Mouse (Mus musculus) kidney, postnatal 0 days (tissue): Measurements from ENCODE around the gene Vopp1. TPM values are rescaled to one million over a fixed set of nuclear protein-coding genes. Genes with fewer than 3 reads are reported as not detected.
A peak's percentile ranks its signal among the peaks of the same experiment; 100 is the strongest.

Experiments used
- ATAC-seq: fragments of 200-750 bp; cut with Nextera tagmentation; replicated peaks from 2 replicates; pipeline ENCODE4 v1.8.0; 2017; ENCODE audit warnings: low read depth, moderate number of reproducible peaks, moderate TSS enrichment, moderate library complexity; ENCODE audit not compliant: low FRiP score
- DNase-seq: peaks from one replicate; pipeline ENCODE4 v3.0.0-alpha.2; 2016; ENCODE audit warnings: low spot score
- H3K27ac ChIP-seq: fragments of 300-500 bp; sonication (generic); 2 replicates; pipeline ENCODE4 v1.5.1; 2014; ENCODE audit warnings: mild to moderate bottlenecking
- H3K27me3 ChIP-seq: fragments of 300-500 bp; sonication (generic); 2 replicates; pipeline ENCODE4 v1.6.1; 2014; ENCODE audit warnings: low read length, mixed read lengths; ENCODE audit not compliant: insufficient read depth
- H3K36me3 ChIP-seq: fragments of 300-500 bp; sonication (generic); 2 replicates; pipeline ENCODE4 v1.6.1; 2014; ENCODE audit warnings: low read length, mixed read lengths; ENCODE audit not compliant: insufficient read depth
- H3K4me1 ChIP-seq: fragments of 300-500 bp; sonication (generic); replicated peaks from 2 replicates; pipeline ENCODE4 v1.6.1; 2014; ENCODE audit warnings: antibody characterized with exemption, low read length, mixed read lengths; ENCODE audit not compliant: insufficient read depth
- H3K4me2 ChIP-seq: fragments of 300-500 bp; sonication (generic); 2 replicates; pipeline ENCODE4 v1.6.1; 2014; ENCODE audit warnings: mild to moderate bottlenecking, low read length, moderate library complexity, mixed read lengths
- H3K4me3 ChIP-seq: fragments of 300-500 bp; sonication (generic); replicated peaks from 2 replicates; pipeline ENCODE4 v1.5.1; 2014; ENCODE audit warnings: low read depth, low read length
- H3K9ac ChIP-seq: fragments of 300-500 bp; sonication (generic); 2 replicates; pipeline ENCODE4 v1.6.1; 2014; ENCODE audit warnings: low read depth, low read length
- H3K9me3 ChIP-seq: fragments of 300-500 bp; sonication (generic); replicated peaks from 2 replicates; pipeline ENCODE4 v1.6.1; 2016; ENCODE audit warnings: low read length, inconsistent platforms, mixed read lengths
- CTCF ChIP-seq: IDR thresholded peaks from 2 replicates; pipeline ENCODE4 v1.5.1; 2016; ENCODE audit warnings: antibody characterized with exemption, low read depth, mild to moderate bottlenecking, moderate library complexity
- WGBS: fragments of 180-500 bp; shearing (Covaris S2); extraction: QIAGEN DNeasy Blood & Tissue Kit; methylation state at CpG from one replicate; pipeline ENCODE4 v1.1.7; 2014; 5-methylcytosine and 5-hydroxymethylcytosine counted together
- polyA plus RNA-seq: library from polyadenylated mRNA; unstranded; fragments of >200 nt; fragmentation: Nextera tagmentation; extraction: Ambion mirVana; gene quantifications from 2 replicates; pipeline ENCODE4 v1.2.1, GENCODE M21; 2015

The Vopp1 gene
- polyA plus RNA-seq, 1 experiment from 2014 or later, result 27.0 TPM

GRCm38 (mm10) chr6:57825259-57825715 lies 328 bp upstream of the Vopp1 start:
- WGBS, result 4% methylated on average over 5 of the region's 5 CpGs

GRCm38 (mm10) chr6:57823461-57823860 lies 1.5 kb downstream of the Vopp1 start:
- Histone ChIP-seq H3K36me3 (no peaks in the 10 kb centered on the region), H3K27ac (no peak overlapping the region), H3K4me3 (peak overlapping the region; percentile 11; the same call in 1 of the 2 replicates), H3K4me1 (peaks cover 11% of the 10 kb centered on the region; the same call in 1 of the 2 replicates), H3K27me3 (no peaks in the 10 kb centered on the region), H3K9me3 (no peaks in the 10 kb centered on the region), H3K9ac (no peak overlapping the region), H3K4me2 (peak overlapping the region; percentile 38)
- no peak for DNase-seq
- no peak for ATAC-seq
- 30% methylated on average over 3 of the region's 3 CpGs for WGBS
- TF ChIP-seq CTCF, result no peak

More at GRCm38 (mm10) chr6:57825259-57825715, 328 bp upstream of the Vopp1 start:
- no peaks in the 10 kb centered on the region for H3K36me3 ChIP-seq
- H3K9ac ChIP-seq, result peak overlapping the region; percentile 96
- peak overlapping the region; percentile 95 for H3K27ac ChIP-seq
- H3K4me3 ChIP-seq, result peak overlapping the region; percentile 97
- H3K9me3 ChIP-seq, result no peaks in the 10 kb centered on the region
- peaks cover 11% of the 10 kb centered on the region; the same call in 1 of the 2 replicates for H3K4me1 ChIP-seq
- H3K4me2 ChIP-seq, result peak overlapping the region; percentile 73
- DNase-seq (no peak), ATAC-seq (no peak; the same call in 1 of the 2 replicates)
- TF ChIP-seq CTCF, result no peak
- no peaks in the 10 kb centered on the region for H3K27me3 ChIP-seq

- Histone ChIP-seq H3K4me3 (peak overlapping the region; percentile 11; the same call in 1 of the 2 replicates), H3K36me3 (no peaks in the 10 kb centered on the region), H3K27me3 (no peaks in the 10 kb centered on the region), H3K9me3 (no peaks in the 10 kb centered on the region), H3K27ac (no peak overlapping the region), H3K9ac (no peak overlapping the region), H3K4me1 (peaks cover 11% of the 10 kb centered on the region; the same call in 1 of the 2 replicates), H3K4me2 (peak overlapping the region; percentile 38; the same call in 1 of the 2 replicates)
- ATAC-seq (peak; percentile 50; the same call in 1 of the 2 replicates), DNase-seq (peak; percentile 77)
- WGBS, result 48% methylated on average over 5 of the region's 5 CpGs
- TF ChIP-seq CTCF, result no peak
Observed at GRCm38 (mm10) chr6:57822648-57823410, 2.1 kb downstream of the Vopp1 start.

- 0 out of 2 replicates have a peak, but pooled peaks cover 1% of the 10 kb centered on the region for H3K9me3 ChIP-seq
- WGBS, result 83% methylated on average over 2 of the region's 2 CpGs
- no peak for ATAC-seq
Observed at GRCm38 (mm10) chr6:57814436-57814940, 10.5 kb downstream of the Vopp1 start.

GRCm38 (mm10) chr6:57811748-57812730 lies 12.9 kb downstream of the Vopp1 start:
- peak; percentile 34 for DNase-seq
- no peaks in the 10 kb centered on the region for H3K4me1 ChIP-seq
- no peak overlapping the region for H3K9ac ChIP-seq
- H3K4me3 ChIP-seq, result no peak overlapping the region
- peaks cover 10% of the 10 kb centered on the region for H3K9me3 ChIP-seq
- peak; percentile 77 for ATAC-seq
- H3K36me3 ChIP-seq, result no peaks in the 10 kb centered on the region
- no peak for TF ChIP-seq CTCF
- no peak overlapping the region for H3K4me2 ChIP-seq
- no peaks in the 10 kb centered on the region for H3K27me3 ChIP-seq
- H3K27ac ChIP-seq, result no peak overlapping the region
- WGBS, result 53% methylated on average over 3 of the region's 3 CpGs

More at GRCm38 (mm10) chr6:57814436-57814940, 10.5 kb downstream of the Vopp1 start:
- Histone ChIP-seq H3K4me2 (no peak overlapping the region), H3K27ac (no peak overlapping the region), H3K9ac (no peak overlapping the region), H3K4me3 (no peak overlapping the region), H3K36me3 (no peaks in the 10 kb centered on the region), H3K4me1 (no peaks in the 10 kb centered on the region), H3K27me3 (no peaks in the 10 kb centered on the region)
- no peak for DNase-seq
- TF ChIP-seq CTCF, result no peak
